Mouse (Mus musculus) left cerebral cortex, postnatal 10 days (tissue): ENCODE data around the gene Ppm1h. TPM values are rescaled to one million over a fixed set of nuclear protein-coding genes. Genes with fewer than 3 reads are reported as not detected.
"Not testable (repeated sequence)": the region's sequence is repeated elsewhere in the genome, so short reads cannot be mapped to it uniquely, and the experiment has no call there.

Source experiments
- DNase-seq, 2 experiments: peaks; one replicate each; pipeline ENCODE4 v3.0.0; 2021 to 2022; ENCODE audit warnings: low spot score in 2 of 2, mixed read lengths in 1 of 2; ENCODE audit errors: extremely low spot score in 1 of 2
- intact Hi-C: fragments of 180-260 bp; cut with DNase I; formaldehyde crosslinking; loops from one replicate; pipeline ENCODE4 v1.15.1; 2025
- total RNA-seq, 2 experiments: library from RNA; stranded (reverse); gene quantifications; 2 replicates each; pipeline ENCODE4 v1.2.3; 2021

The Ppm1h gene
- total RNA-seq, 2 experiments from 2014 or later = 77.5 to 82.7 TPM

GRCm38 (mm10) chr10:122965650-122966049 lies 287.1 kb downstream of the Ppm1h start:
- DNase-seq, intact Hi-C loops: not testable (repeated sequence)

GRCm38 (mm10) chr10:122966421-122966820 lies 287.9 kb downstream of the Ppm1h start:
- intact Hi-C loops = no loop called here
- no peak for DNase-seq

- DNase-seq = no peak
- intact Hi-C loops = no loop called here
These were observed 291.6 kb downstream of the Ppm1h start for GRCm38 (mm10) chr10:122970188-122970587.

GRCm38 (mm10) chr10:122973241-122973640 lies 294.7 kb downstream of the Ppm1h start:
- no peak for DNase-seq
- intact Hi-C loops = no loop called here

- intact Hi-C loops = no loop called here
- DNase-seq = no peak
These were observed 297.5 kb downstream of the Ppm1h start for GRCm38 (mm10) chr10:122976038-122976437.

- no peak for DNase-seq
- intact Hi-C loops = no loop called here
These were observed 300.8 kb downstream of the Ppm1h start for GRCm38 (mm10) chr10:122979356-122979755.

GRCm38 (mm10) chr10:122980123-122980522 lies 301.6 kb downstream of the Ppm1h start:
- no peak for DNase-seq
- intact Hi-C loops = loop anchor here (5.0 to 10.0 kb wide), 3 partner anchors 48 to 305 kb away; partner anchors contain the start of gene Ppm1h

- intact Hi-C loops = loop anchor here (5.0 to 10.0 kb wide), 3 partner anchors 51 to 308 kb away; partner anchors contain the start of gene Ppm1h
- peak in 1 of 2 experiments; percentile 37 for DNase-seq
These were observed 304.5 kb downstream of the Ppm1h start for GRCm38 (mm10) chr10:122982909-122983578.

- intact Hi-C loops = loop anchor here (5.0 to 10.0 kb wide), 3 partner anchors 52 to 309 kb away; partner anchors contain the start of gene Ppm1h
- DNase-seq = no peak
These were observed 305.3 kb downstream of the Ppm1h start for GRCm38 (mm10) chr10:122983579-122984530.

GRCm38 (mm10) chr10:122984531-122985251 lies 306.1 kb downstream of the Ppm1h start:
- DNase-seq = no peak
- intact Hi-C loops = loop anchor here (5.0 to 10.0 kb wide), 3 partner anchors 52 to 310 kb away; partner anchors contain the start of gene Ppm1h

GRCm38 (mm10) chr10:122985252-122985514 lies 306.6 kb downstream of the Ppm1h start:
- intact Hi-C loops = loop anchor here (10.0 kb wide), 1 partner anchor 310 kb away; the partner anchor contains the start of gene Ppm1h
- DNase-seq = peak in 1 of 2 experiments; percentile 57

GRCm38 (mm10) chr10:122985515-122986319 lies 307.2 kb downstream of the Ppm1h start:
- intact Hi-C loops = loop anchor here (2.0 to 10.0 kb wide), 2 partner anchors 179 to 311 kb away; partner anchors contain the start of gene Ppm1h
- DNase-seq = peak; percentile 73 to 92

- intact Hi-C loops = loop anchor here (2.0 to 10.0 kb wide), 2 partner anchors 180 to 312 kb away; partner anchors contain the start of gene Ppm1h
- peak; percentile 59 to 85 for DNase-seq
These were observed 308.0 kb downstream of the Ppm1h start for GRCm38 (mm10) chr10:122986320-122987225.

- DNase-seq = peak; percentile 43 to 51
- intact Hi-C loops = loop anchor here (2.0 to 10.0 kb wide), 2 partner anchors 181 to 313 kb away; partner anchors contain the start of gene Ppm1h
These were observed 309.1 kb downstream of the Ppm1h start for GRCm38 (mm10) chr10:122987671-122988128.

GRCm38 (mm10) chr10:122988372-122988771 lies 309.8 kb downstream of the Ppm1h start:
- intact Hi-C loops = loop anchor here (10.0 kb wide), 1 partner anchor 314 kb away; the partner anchor contains the start of gene Ppm1h
- DNase-seq = no peak

- no peak for DNase-seq
- intact Hi-C loops = loop anchor here (10.0 kb wide), 1 partner anchor 315 kb away; the partner anchor contains the start of gene Ppm1h
These were observed 311.4 kb downstream of the Ppm1h start for GRCm38 (mm10) chr10:122989916-122990315.

GRCm38 (mm10) chr10:122990606-122991005 lies 312.0 kb downstream of the Ppm1h start:
- peak in 1 of 2 experiments; percentile 45 for DNase-seq
- intact Hi-C loops = no loop called here
